Mouse (Mus musculus): ENCODE measurements around the gene Snrnp48. TPM values are rescaled to one million over a fixed set of nuclear protein-coding genes. Genes with fewer than 3 reads are reported as not detected.

Gene Snrnp48
- polyA plus RNA-seq (2014; fragmentation: Illumina TruSeq; extraction: RNeasy Lipid Tissue Mini Kit (QIAGEN cat#74804); ENCODE audit: low read depth, low replicate concordance) = 44.5 TPM

DNA sequence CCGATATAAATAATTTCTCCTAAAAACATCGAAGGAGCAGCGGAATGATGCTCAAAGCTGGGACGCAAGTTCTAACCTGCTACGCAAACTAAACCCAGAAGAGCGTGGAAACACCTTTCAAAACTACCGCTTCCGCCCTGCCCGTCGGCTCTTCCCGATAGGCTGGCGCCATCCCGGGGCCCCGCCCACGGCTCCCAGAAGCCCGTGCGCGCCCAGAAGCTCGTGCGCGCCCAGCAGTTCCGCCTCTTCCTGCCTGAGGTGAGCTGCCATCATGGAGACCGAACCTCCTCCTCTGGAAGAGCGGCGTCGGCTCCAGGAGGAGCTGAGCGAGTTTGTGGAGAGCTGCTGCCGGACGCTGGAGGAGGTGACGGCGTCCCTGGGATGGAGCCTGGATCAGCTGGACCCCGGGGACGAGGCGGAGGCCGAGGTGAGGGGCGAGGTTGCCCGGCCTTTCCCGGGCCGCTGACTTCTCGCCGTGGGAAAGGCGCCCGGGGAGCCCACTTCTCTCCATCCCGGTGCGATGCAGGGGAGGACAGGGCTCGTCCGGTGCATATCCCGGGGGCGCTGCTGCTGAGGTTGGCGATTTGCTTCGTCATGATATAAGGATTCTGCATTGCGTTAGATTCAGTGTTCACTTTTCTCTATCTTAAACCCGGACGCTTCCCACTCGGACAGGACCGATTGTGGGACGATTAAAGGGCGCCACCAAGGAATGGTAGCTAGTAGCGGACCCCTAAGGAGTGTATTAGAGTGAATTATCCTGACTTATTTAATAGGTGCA is at the start of gene Snrnp48:
Snrnp48 (plus strand) TSS at position 237 of the 781 bp plus-strand sequence.

Other genes with a start within 250 kb of the Snrnp48 start
- gene Ssr1, start 210.7 kb upstream of the Snrnp48 start, polyA plus RNA-seq (2014; fragmentation: Illumina TruSeq; extraction: RNeasy Lipid Tissue Mini Kit (QIAGEN cat#74804); ENCODE audit: low read depth, low replicate concordance) = 366 TPM
- 86.4 TPM for gene Riok1, start 167.9 kb upstream of the Snrnp48 start, polyA plus RNA-seq (2014; fragmentation: Illumina TruSeq; extraction: RNeasy Lipid Tissue Mini Kit (QIAGEN cat#74804); ENCODE audit: low read depth, low replicate concordance)
- 1.7 TPM for gene Cage1, start 167.9 kb upstream of the Snrnp48 start, polyA plus RNA-seq (2014; fragmentation: Illumina TruSeq; extraction: RNeasy Lipid Tissue Mini Kit (QIAGEN cat#74804); ENCODE audit: low read depth, low replicate concordance)
- gene Dsp, start 53.6 kb upstream of the Snrnp48 start, polyA plus RNA-seq (2014; fragmentation: Illumina TruSeq; extraction: RNeasy Lipid Tissue Mini Kit (QIAGEN cat#74804); ENCODE audit: low read depth, low replicate concordance) = 1.4 TPM
- gene Bmp6, start 140.2 kb downstream of the Snrnp48 start, polyA plus RNA-seq (2014; fragmentation: Illumina TruSeq; extraction: RNeasy Lipid Tissue Mini Kit (QIAGEN cat#74804); ENCODE audit: low read depth, low replicate concordance) = 2.6 TPM